Mouse (Mus musculus) CH12.LX (cell line): ENCODE measurements around the gene Pdzd2.

ENCODE experiments used
- CTCF ChIP-seq, 2 experiments: IDR thresholded peaks in 1 of 2; conservative IDR thresholded peaks in 1 of 2; 2 replicates each; pipeline ENCODE4 v1.5.1; 2011 to 2012; ENCODE audit warnings: low read depth in 2 of 2, low read length in 2 of 2, improper control_type of control experiment in 1 of 2, inconsistent platforms in 1 of 2, mild to moderate bottlenecking in 1 of 2, moderate library complexity in 1 of 2
- POLR2A ChIP-seq: IDR thresholded peaks from 2 replicates; pipeline ENCODE4 v1.6.1; 2011; ENCODE audit warnings: low read depth, mild to moderate bottlenecking, improper control_type of control experiment, low read length
- SMC3 ChIP-seq: IDR thresholded peaks from 2 replicates; pipeline ENCODE4 v1.6.1; 2011; ENCODE audit warnings: low read depth, low read length, improper control_type of control experiment
- TCF12 ChIP-seq: IDR thresholded peaks from 2 replicates; pipeline ENCODE4 v1.6.1; 2014; ENCODE audit warnings: low read depth, mild to moderate bottlenecking, inconsistent platforms, low read length, improper control_type of control experiment
- ZMIZ1 ChIP-seq: IDR thresholded peaks from 2 replicates; pipeline ENCODE4 v1.6.1; 2012; ENCODE audit warnings: low read depth, mild to moderate bottlenecking, inconsistent platforms, low read length, improper control_type of control experiment

GRCm38 (mm10) chr15:12588661-12589060, 151.1 kb downstream of the Pdzd2 start:
- TF ChIP-seq SMC3 (no peak), CTCF (conservative IDR thresholded peaks at IDR 0.05 in 1 of 2, IDR thresholded peaks at IDR 0.05 in 1 of 2; ENCODE audit: low read depth in 2 of 2, low read length in 2 of 2) (no peak), POLR2A (no peak), ZMIZ1 (no peak), TCF12 (no peak)
